Mouse (Mus musculus) lung, embryonic 16.5 days (tissue): ENCODE measurements around the gene Resp18. TPM values are rescaled to one million over a fixed set of nuclear protein-coding genes. Genes with fewer than 3 reads are reported as not detected.

Experiments used
- ATAC-seq: fragments of 200-750 bp; cut with Nextera tagmentation; 2 replicates; pipeline ENCODE4 v1.8.0; 2017; ENCODE audit warnings: low read depth, mild to moderate bottlenecking, moderate library complexity
- H3K27ac ChIP-seq: fragments of 300-500 bp; sonication (generic); 2 replicates; pipeline ENCODE4 v1.5.1; 2014; ENCODE audit warnings: mild to moderate bottlenecking, control low read depth, low read length
- H3K27me3 ChIP-seq: fragments of 300-500 bp; sonication (generic); 2 replicates; pipeline ENCODE4 v1.6.1; 2014; ENCODE audit warnings: low read depth, low read length, mixed read lengths; ENCODE audit not compliant: control insufficient read depth, insufficient read depth
- H3K36me3 ChIP-seq: fragments of 300-500 bp; sonication (generic); 2 replicates; pipeline ENCODE4 v1.6.1; 2014; ENCODE audit warnings: low read length; ENCODE audit not compliant: control insufficient read depth, insufficient read depth
- H3K4me1 ChIP-seq: fragments of 300-500 bp; sonication (generic); replicated peaks from 2 replicates; pipeline ENCODE4 v1.6.1; 2014; ENCODE audit warnings: low read length, mixed read lengths; ENCODE audit not compliant: control insufficient read depth, insufficient read depth
- H3K4me2 ChIP-seq: fragments of 300-500 bp; sonication (generic); 2 replicates; pipeline ENCODE4 v1.6.1; 2014; ENCODE audit warnings: low read depth, low read length, control low read depth
- H3K4me3 ChIP-seq: fragments of 300-500 bp; sonication (generic); 2 replicates; pipeline ENCODE4 v1.5.1; 2014; ENCODE audit warnings: mild to moderate bottlenecking, low read length, control low read depth
- H3K9ac ChIP-seq: fragments of 300-500 bp; sonication (generic); 2 replicates; pipeline ENCODE4 v1.6.1; 2014; ENCODE audit warnings: low read length, control low read depth
- H3K9me3 ChIP-seq: fragments of 300-500 bp; sonication (generic); 2 replicates; pipeline ENCODE4 v1.6.1; 2016; ENCODE audit warnings: low read length; ENCODE audit not compliant: control insufficient read depth
- WGBS: fragments of 180-500 bp; shearing (Covaris S2); extraction: QIAGEN DNeasy Blood & Tissue Kit; methylation state at CpG from one replicate; pipeline ENCODE4 v1.1.7; 2014; 5-methylcytosine and 5-hydroxymethylcytosine counted together
- polyA plus RNA-seq: library from polyadenylated mRNA; unstranded; fragments of >200 nt; fragmentation: Nextera tagmentation; extraction: Ambion mirVana; gene quantifications from 2 replicates; pipeline ENCODE4 v1.2.1, GENCODE M21; 2015

The Resp18 gene
- polyA plus RNA-seq, 1 experiment from 2014 or later: 1.6 TPM

GRCm38 (mm10) chr1:75315011-75315410, 36.8 kb upstream of the Resp18 start:
- WGBS: 91% methylated on average over 6 of the region's 6 CpGs
- H3K36me3 ChIP-seq: peaks cover 30% of the 10 kb centered on the region
- no peaks in the 10 kb centered on the region for H3K27me3 ChIP-seq
- H3K9me3 ChIP-seq: no peaks in the 10 kb centered on the region
- H3K27ac ChIP-seq: no peak overlapping the region
- H3K4me3 ChIP-seq: no peak overlapping the region
- H3K4me2 ChIP-seq: no peak overlapping the region
- no peak overlapping the region for H3K9ac ChIP-seq
- peaks cover 12% of the 10 kb centered on the region; the same call in 1 of the 2 replicates for H3K4me1 ChIP-seq
- ATAC-seq: no peak

GRCm38 (mm10) chr1:75311694-75312093, 33.5 kb upstream of the Resp18 start:
- no peak overlapping the region for H3K9ac ChIP-seq
- no peak overlapping the region for H3K4me2 ChIP-seq
- WGBS: 95% methylated on average over 6 of the region's 6 CpGs
- peaks cover 7% of the 10 kb centered on the region; the same call in 1 of the 2 replicates for H3K4me1 ChIP-seq
- H3K36me3 ChIP-seq: peaks cover 49% of the 10 kb centered on the region
- no peaks in the 10 kb centered on the region for H3K27me3 ChIP-seq
- H3K27ac ChIP-seq: no peak overlapping the region
- no peaks in the 10 kb centered on the region for H3K9me3 ChIP-seq
- ATAC-seq: no peak
- no peak overlapping the region for H3K4me3 ChIP-seq

- H3K9me3 ChIP-seq: no peaks in the 10 kb centered on the region
- H3K27me3 ChIP-seq: no peaks in the 10 kb centered on the region
- 61% methylated on average over 2 of the region's 2 CpGs for WGBS
- no peak overlapping the region for H3K4me3 ChIP-seq
- no peaks in the 10 kb centered on the region for H3K4me1 ChIP-seq
- H3K36me3 ChIP-seq: peaks cover 17% of the 10 kb centered on the region
- ATAC-seq: no peak
- no peak overlapping the region for H3K9ac ChIP-seq
- H3K4me2 ChIP-seq: no peak overlapping the region
- no peak overlapping the region for H3K27ac ChIP-seq
Measured at GRCm38 (mm10) chr1:75304662-75305061, 26.4 kb upstream of the Resp18 start.

- Histone ChIP-seq H3K9me3 (no peaks in the 10 kb centered on the region), H3K4me1 (no peaks in the 10 kb centered on the region), H3K36me3 (no peaks in the 10 kb centered on the region), H3K27me3 (no peaks in the 10 kb centered on the region), H3K27ac (no peak overlapping the region), H3K4me3 (no peak overlapping the region), H3K9ac (no peak overlapping the region), H3K4me2 (no peak overlapping the region)
- 77% methylated on average over 5 of the region's 5 CpGs for WGBS
- no peak for ATAC-seq
Measured at GRCm38 (mm10) chr1:75294294-75294693, 16.1 kb upstream of the Resp18 start.

GRCm38 (mm10) chr1:75293331-75293701, 15.1 kb upstream of the Resp18 start:
- H3K4me2 ChIP-seq: no peak overlapping the region
- H3K4me1 ChIP-seq: no peaks in the 10 kb centered on the region
- H3K27me3 ChIP-seq: no peaks in the 10 kb centered on the region
- H3K27ac ChIP-seq: no peak overlapping the region
- no peak overlapping the region for H3K4me3 ChIP-seq
- no peak for ATAC-seq
- no peaks in the 10 kb centered on the region for H3K9me3 ChIP-seq
- 76% methylated on average over 5 of the region's 5 CpGs for WGBS
- no peak overlapping the region for H3K9ac ChIP-seq
- no peaks in the 10 kb centered on the region for H3K36me3 ChIP-seq

- H3K4me2 ChIP-seq: no peak overlapping the region
- H3K9me3 ChIP-seq: no peaks in the 10 kb centered on the region
- H3K4me3 ChIP-seq: no peak overlapping the region
- no peak overlapping the region for H3K9ac ChIP-seq
- no peaks in the 10 kb centered on the region for H3K36me3 ChIP-seq
- H3K4me1 ChIP-seq: no peaks in the 10 kb centered on the region
- no peak for ATAC-seq
- WGBS: 15% methylated on average over 12 of the region's 12 CpGs
- no peaks in the 10 kb centered on the region for H3K27me3 ChIP-seq
- no peak overlapping the region for H3K27ac ChIP-seq
Measured at GRCm38 (mm10) chr1:75292476-75293330, 14.5 kb upstream of the Resp18 start.

- WGBS: 79% methylated on average over 8 of the region's 8 CpGs
- no peaks in the 10 kb centered on the region for H3K9me3 ChIP-seq
- no peak for ATAC-seq
- no peak overlapping the region for H3K4me2 ChIP-seq
- no peaks in the 10 kb centered on the region for H3K36me3 ChIP-seq
- no peaks in the 10 kb centered on the region for H3K27me3 ChIP-seq
- no peak overlapping the region for H3K27ac ChIP-seq
- no peaks in the 10 kb centered on the region for H3K4me1 ChIP-seq
- H3K9ac ChIP-seq: no peak overlapping the region
- H3K4me3 ChIP-seq: no peak overlapping the region
Measured at GRCm38 (mm10) chr1:75291321-75291720, 13.1 kb upstream of the Resp18 start.

GRCm38 (mm10) chr1:75290582-75290981, 12.4 kb upstream of the Resp18 start:
- Histone ChIP-seq H3K9ac (no peak overlapping the region), H3K27me3 (no peaks in the 10 kb centered on the region), H3K27ac (no peak overlapping the region), H3K36me3 (no peaks in the 10 kb centered on the region), H3K4me3 (no peak overlapping the region), H3K9me3 (no peaks in the 10 kb centered on the region), H3K4me2 (no peak overlapping the region), H3K4me1 (no peaks in the 10 kb centered on the region)
- ATAC-seq: no peak

GRCm38 (mm10) chr1:75289888-75290431, 11.7 kb upstream of the Resp18 start:
- Histone ChIP-seq H3K9ac (no peak overlapping the region), H3K9me3 (no peaks in the 10 kb centered on the region), H3K4me2 (no peak overlapping the region), H3K27ac (no peak overlapping the region), H3K4me3 (no peak overlapping the region), H3K27me3 (no peaks in the 10 kb centered on the region), H3K4me1 (no peaks in the 10 kb centered on the region), H3K36me3 (no peaks in the 10 kb centered on the region)
- 47% methylated on average over 8 of the region's 8 CpGs for WGBS
- no peak for ATAC-seq
